Mouse (Mus musculus): ENCODE data around the gene Gm36079. TPM values are rescaled to one million over a fixed set of nuclear protein-coding genes. Genes with fewer than 3 reads are reported as not detected.
"Not testable (repeated sequence)": the region's sequence is repeated elsewhere in the genome, so short reads cannot be mapped to it uniquely, and the experiment has no call there.

Gene Gm36079
- polyA plus RNA-seq, 1 experiment from 2014 or later, result not detected

DNA sequence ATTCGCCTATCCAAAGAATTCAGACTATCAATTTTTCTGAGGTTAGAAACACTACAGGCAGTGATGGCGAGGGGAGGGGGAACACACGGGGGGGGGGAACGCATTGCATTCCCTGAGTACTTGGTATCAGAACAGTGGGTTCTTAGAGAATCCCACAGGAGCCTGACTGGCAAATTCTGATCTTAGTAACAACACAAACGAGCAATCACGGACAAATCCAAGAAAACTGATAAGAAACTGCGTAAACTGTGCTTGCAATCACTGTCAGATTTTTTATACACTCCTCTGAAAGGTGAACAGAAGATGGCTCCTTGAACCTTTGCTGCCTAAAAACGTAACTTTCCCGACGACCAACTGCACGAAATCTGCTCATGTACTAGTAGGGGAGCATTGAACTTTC lies 557 bp upstream of the Gm36079 start:
- not testable (repeated sequence) for H3K27me3 ChIP-seq (replicated peaks; ENCODE audit: control insufficient read depth, insufficient read depth, low read length); H3K4me1 ChIP-seq (replicated peaks; ENCODE audit: control insufficient read depth, insufficient read depth, low read length); H3K9ac ChIP-seq (ENCODE audit: low read depth, low read length); H3K27ac ChIP-seq (ENCODE audit: low read depth, low read length); H3K4me2 ChIP-seq; DNase-seq (ENCODE audit: low spot score); H3K4me3 ChIP-seq (ENCODE audit: low read depth, low read length); H3K36me3 ChIP-seq (ENCODE audit: control insufficient read depth, insufficient read depth, low read length); ATAC-seq (replicated peaks; ENCODE audit: low FRiP score); H3K9me3 ChIP-seq (ENCODE audit: control insufficient read depth, low read length)
- 2% methylated on average over 11 of the region's 11 CpGs for WGBS

DNA sequence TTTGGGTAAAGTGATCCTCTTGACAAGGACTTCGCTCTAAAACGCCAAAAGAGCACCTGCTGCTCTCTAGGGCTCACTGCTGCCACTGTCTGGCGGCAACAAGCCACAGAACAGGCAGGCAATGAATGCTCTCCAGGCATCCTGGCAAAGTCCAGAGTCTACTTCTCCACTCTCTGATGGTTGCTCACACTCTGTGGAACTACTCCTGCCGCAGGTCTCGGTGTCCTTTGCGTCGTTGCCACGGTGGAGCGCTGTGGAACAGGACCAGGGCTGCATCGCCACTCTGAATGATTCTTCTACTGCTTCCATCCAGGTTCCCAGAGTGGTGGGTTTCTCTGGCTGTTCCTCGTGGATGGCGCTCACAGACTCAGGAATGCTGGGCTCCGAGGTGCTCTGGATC lies 438 bp downstream of the Gm36079 start:
- 0 out of 2 replicates have a peak, but pooled peaks have one; percentile 15 for ATAC-seq (replicated peaks; ENCODE audit: low FRiP score)
- not testable (repeated sequence) for H3K4me2 ChIP-seq; H3K27me3 ChIP-seq (replicated peaks; ENCODE audit: control insufficient read depth, insufficient read depth, low read length); H3K9me3 ChIP-seq (ENCODE audit: control insufficient read depth, low read length); H3K9ac ChIP-seq (ENCODE audit: low read depth, low read length); DNase-seq (ENCODE audit: low spot score); H3K4me3 ChIP-seq (ENCODE audit: low read depth, low read length); H3K4me1 ChIP-seq (replicated peaks; ENCODE audit: control insufficient read depth, insufficient read depth, low read length); H3K27ac ChIP-seq (ENCODE audit: low read depth, low read length); H3K36me3 ChIP-seq (ENCODE audit: control insufficient read depth, insufficient read depth, low read length)
- WGBS, result 0% methylated on average over 3 of the region's 13 CpGs

DNA sequence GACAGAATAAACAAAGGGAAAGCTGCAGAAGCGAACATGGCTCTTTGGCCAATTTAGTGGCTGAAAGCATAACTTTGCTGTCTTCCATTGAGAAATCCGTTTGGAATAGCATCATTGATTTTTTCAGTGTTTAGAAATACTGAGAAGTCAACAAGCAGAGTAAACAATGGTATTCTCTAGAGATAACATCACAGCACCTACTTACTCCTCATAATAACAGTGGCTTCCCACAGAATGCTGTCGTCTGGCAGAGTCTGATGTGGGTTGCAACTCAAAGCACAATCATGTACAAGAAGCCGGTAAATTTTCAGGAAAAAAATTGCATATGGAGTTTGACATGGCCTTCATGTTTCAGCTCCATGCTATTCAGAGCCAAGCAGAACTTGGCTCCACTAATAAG lies 1.2 kb downstream of the Gm36079 start:
- H3K27me3 ChIP-seq (replicated peaks; ENCODE audit: control insufficient read depth, insufficient read depth, low read length); H3K9ac ChIP-seq (ENCODE audit: low read depth, low read length); H3K4me1 ChIP-seq (replicated peaks; ENCODE audit: control insufficient read depth, insufficient read depth, low read length); DNase-seq (ENCODE audit: low spot score); ATAC-seq (replicated peaks; ENCODE audit: low FRiP score); H3K4me2 ChIP-seq; H3K36me3 ChIP-seq (ENCODE audit: control insufficient read depth, insufficient read depth, low read length); H3K27ac ChIP-seq (ENCODE audit: low read depth, low read length); H3K4me3 ChIP-seq (ENCODE audit: low read depth, low read length); H3K9me3 ChIP-seq (ENCODE audit: control insufficient read depth, low read length): not testable (repeated sequence)
- WGBS, result 11% methylated on average over 4 of the region's 4 CpGs

DNA sequence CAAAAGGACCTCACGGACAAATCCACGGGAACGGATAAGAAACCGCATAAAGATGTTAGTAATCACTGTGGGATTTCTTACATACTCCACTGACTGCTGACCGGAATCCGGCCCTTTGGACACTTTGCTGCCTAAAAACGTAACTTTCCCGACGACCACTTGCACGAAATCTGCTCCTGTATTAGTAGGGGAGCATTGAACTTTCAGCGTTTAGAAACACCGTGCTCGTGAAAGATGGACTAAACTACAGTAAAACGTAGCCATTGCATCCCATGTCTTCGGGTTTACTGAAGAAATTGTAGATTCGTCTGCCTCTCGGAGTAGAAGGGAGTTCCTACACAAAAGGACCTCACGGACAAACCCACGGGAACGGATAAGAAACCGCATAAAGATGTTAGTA lies 1.8 kb downstream of the Gm36079 start:
- H3K27me3 ChIP-seq (replicated peaks; ENCODE audit: control insufficient read depth, insufficient read depth, low read length); H3K4me3 ChIP-seq (ENCODE audit: low read depth, low read length); DNase-seq (ENCODE audit: low spot score); H3K4me1 ChIP-seq (replicated peaks; ENCODE audit: control insufficient read depth, insufficient read depth, low read length); H3K4me2 ChIP-seq; H3K9ac ChIP-seq (ENCODE audit: low read depth, low read length); H3K36me3 ChIP-seq (ENCODE audit: control insufficient read depth, insufficient read depth, low read length); H3K9me3 ChIP-seq (ENCODE audit: control insufficient read depth, low read length); H3K27ac ChIP-seq (ENCODE audit: low read depth, low read length); ATAC-seq (replicated peaks; ENCODE audit: low FRiP score): not testable (repeated sequence)
- 7% methylated on average over 20 of the region's 21 CpGs for WGBS

DNA sequence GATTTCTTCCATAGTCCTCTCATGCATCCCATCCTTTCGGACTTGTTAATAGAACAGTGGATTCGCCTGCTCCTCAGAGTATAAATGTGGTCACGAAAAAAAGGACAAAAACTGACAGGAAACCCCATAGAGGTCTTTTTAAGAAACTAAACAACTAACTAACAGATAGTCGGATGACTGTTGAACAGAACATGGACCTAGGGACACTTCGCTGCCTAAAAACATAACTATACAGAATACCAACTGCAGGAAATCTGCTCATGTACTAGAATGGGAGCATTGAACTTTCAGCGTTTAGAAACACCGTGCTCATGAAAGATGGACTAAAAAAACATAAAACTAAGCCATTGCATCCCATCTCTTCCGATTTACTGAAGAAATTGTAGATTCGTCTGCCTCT lies 2.2 kb downstream of the Gm36079 start:
- H3K4me2 ChIP-seq; H3K27me3 ChIP-seq (replicated peaks; ENCODE audit: control insufficient read depth, insufficient read depth, low read length); H3K36me3 ChIP-seq (ENCODE audit: control insufficient read depth, insufficient read depth, low read length); H3K9me3 ChIP-seq (ENCODE audit: control insufficient read depth, low read length); H3K4me3 ChIP-seq (ENCODE audit: low read depth, low read length); H3K9ac ChIP-seq (ENCODE audit: low read depth, low read length); DNase-seq (ENCODE audit: low spot score); H3K27ac ChIP-seq (ENCODE audit: low read depth, low read length); ATAC-seq (replicated peaks; ENCODE audit: low FRiP score); H3K4me1 ChIP-seq (replicated peaks; ENCODE audit: control insufficient read depth, insufficient read depth, low read length): not testable (repeated sequence)
- WGBS, result 19% methylated on average over 9 of the region's 9 CpGs

DNA sequence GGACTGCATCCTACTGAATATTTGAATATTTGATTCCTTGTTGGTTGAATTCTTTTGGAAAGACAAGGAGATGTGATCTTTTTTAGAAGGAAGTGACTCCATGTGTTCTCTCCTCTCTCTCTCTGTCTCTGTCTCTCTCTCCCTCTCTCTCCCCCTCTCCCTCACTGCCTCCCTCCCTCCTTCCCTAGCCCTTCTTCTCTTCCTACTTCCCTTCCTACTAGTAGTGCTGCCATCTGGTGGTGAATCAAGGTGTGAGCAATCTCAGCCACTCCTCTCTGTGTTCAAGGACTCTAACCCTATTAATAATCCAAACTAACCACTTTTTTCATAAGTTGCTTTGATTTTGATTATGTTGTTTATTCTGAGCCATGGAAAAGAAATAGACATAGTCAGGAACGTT lies 5.3 kb downstream of the Gm36079 start:
- not testable (repeated sequence) for H3K9me3 ChIP-seq (ENCODE audit: control insufficient read depth, low read length); H3K4me3 ChIP-seq (ENCODE audit: low read depth, low read length); H3K4me1 ChIP-seq (replicated peaks; ENCODE audit: control insufficient read depth, insufficient read depth, low read length); H3K9ac ChIP-seq (ENCODE audit: low read depth, low read length); H3K27ac ChIP-seq (ENCODE audit: low read depth, low read length); H3K36me3 ChIP-seq (ENCODE audit: control insufficient read depth, insufficient read depth, low read length); H3K4me2 ChIP-seq; ATAC-seq (replicated peaks; ENCODE audit: low FRiP score); H3K27me3 ChIP-seq (replicated peaks; ENCODE audit: control insufficient read depth, insufficient read depth, low read length); DNase-seq (ENCODE audit: low spot score)
- WGBS, result no CpG with 5 or more reads among the region's 1 CpGs

DNA sequence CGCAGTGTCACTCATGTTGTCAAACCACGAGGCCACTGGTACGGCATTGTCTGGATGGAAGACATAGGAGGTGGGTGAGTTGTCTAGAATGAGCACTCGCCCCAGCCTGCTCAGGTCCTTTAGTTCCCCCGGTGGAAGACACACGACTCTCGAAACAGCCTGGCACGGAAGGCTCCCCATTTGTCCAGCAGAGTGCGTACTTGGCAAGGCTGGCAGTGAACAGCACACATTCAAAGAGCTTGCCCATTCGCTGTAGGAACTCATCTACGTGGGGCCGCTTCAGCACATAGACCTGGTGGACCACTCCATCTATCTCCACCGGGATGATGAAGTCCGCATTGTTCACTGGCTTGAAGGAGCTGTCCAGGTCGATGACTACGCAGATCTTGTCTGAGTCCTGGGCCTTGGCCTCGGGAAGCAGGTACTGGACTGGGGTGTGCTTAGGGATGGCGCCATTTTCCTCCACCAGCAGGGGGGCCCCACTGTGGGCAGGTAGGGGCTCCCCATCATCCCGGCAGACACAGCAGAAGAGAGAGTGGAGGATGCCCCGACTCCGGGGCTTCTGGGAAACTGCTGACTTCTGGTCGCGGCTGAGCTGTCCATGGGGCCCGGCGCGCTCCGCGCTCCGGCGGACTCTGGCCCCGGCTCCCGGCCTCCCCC lies 11.3 kb downstream of the Gm36079 start:
- H3K4me3 ChIP-seq (ENCODE audit: low read depth, low read length); H3K4me2 ChIP-seq; H3K4me1 ChIP-seq (replicated peaks; ENCODE audit: control insufficient read depth, insufficient read depth, low read length); H3K9ac ChIP-seq (ENCODE audit: low read depth, low read length); H3K36me3 ChIP-seq (ENCODE audit: control insufficient read depth, insufficient read depth, low read length); H3K27ac ChIP-seq (ENCODE audit: low read depth, low read length); H3K9me3 ChIP-seq (ENCODE audit: control insufficient read depth, low read length); H3K27me3 ChIP-seq (replicated peaks; ENCODE audit: control insufficient read depth, insufficient read depth, low read length); DNase-seq (ENCODE audit: low spot score): not testable (repeated sequence)
- 3% methylated on average over 6 of the region's 32 CpGs for WGBS
- 0 out of 2 replicates have a peak, but pooled peaks have one; percentile 41 for ATAC-seq (replicated peaks; ENCODE audit: low FRiP score)

DNA sequence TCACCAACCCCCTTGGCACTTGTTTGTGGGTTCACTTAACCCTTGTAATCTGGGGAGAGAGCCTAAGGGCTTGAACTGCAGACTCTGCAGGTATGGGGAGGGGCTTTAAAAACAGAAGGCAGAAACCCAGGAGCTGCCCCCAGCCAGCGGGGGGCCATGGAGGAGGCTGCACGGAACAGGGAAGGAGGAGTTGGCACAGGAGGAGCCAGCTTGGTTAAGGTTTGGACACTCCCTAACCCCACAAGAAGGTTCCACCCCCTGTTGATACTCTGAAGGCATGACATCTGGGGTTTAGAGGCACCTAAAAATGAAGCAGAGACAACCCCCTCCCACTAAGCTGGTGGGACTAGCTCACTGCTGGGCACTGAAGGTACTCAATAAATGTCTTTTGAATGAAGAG lies 12.8 kb downstream of the Gm36079 start:
- WGBS, result no CpG with 5 or more reads among the region's 2 CpGs

DNA sequence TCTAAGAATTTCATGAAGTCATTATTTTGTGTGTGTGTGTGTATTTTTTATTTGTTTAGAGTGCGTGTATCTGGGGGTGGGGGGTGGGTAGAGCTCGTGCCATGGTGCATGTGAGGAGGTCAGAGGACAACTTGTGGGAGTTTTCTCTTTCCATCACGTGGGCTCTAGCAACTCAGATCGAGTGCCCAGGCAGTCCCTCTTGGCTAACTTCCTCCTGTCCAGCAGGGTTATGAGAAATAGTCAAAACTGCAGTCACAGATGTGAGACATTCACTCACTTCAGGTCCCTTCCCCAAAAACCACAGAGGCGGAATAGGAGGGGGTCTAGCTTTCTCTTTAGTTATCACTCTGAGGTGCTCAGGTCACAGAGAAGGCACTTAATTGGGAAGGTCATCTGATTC lies 13.3 kb downstream of the Gm36079 start:
- not testable (repeated sequence) for H3K27ac ChIP-seq (ENCODE audit: low read depth, low read length); H3K4me2 ChIP-seq; ATAC-seq (replicated peaks; ENCODE audit: low FRiP score); H3K9ac ChIP-seq (ENCODE audit: low read depth, low read length); H3K36me3 ChIP-seq (ENCODE audit: control insufficient read depth, insufficient read depth, low read length); DNase-seq (ENCODE audit: low spot score); H3K4me3 ChIP-seq (ENCODE audit: low read depth, low read length); H3K27me3 ChIP-seq (replicated peaks; ENCODE audit: control insufficient read depth, insufficient read depth, low read length); H3K4me1 ChIP-seq (replicated peaks; ENCODE audit: control insufficient read depth, insufficient read depth, low read length); H3K9me3 ChIP-seq (ENCODE audit: control insufficient read depth, low read length)
- WGBS, result no CpG with 5 or more reads among the region's 5 CpGs

More for the DNA sequence above, 12.8 kb downstream of the Gm36079 start:
- H3K27ac ChIP-seq (ENCODE audit: low read depth, low read length); H3K4me3 ChIP-seq (ENCODE audit: low read depth, low read length); H3K9me3 ChIP-seq (ENCODE audit: control insufficient read depth, low read length); DNase-seq (ENCODE audit: low spot score); H3K4me1 ChIP-seq (replicated peaks; ENCODE audit: control insufficient read depth, insufficient read depth, low read length); ATAC-seq (replicated peaks; ENCODE audit: low FRiP score); H3K27me3 ChIP-seq (replicated peaks; ENCODE audit: control insufficient read depth, insufficient read depth, low read length); H3K4me2 ChIP-seq; H3K9ac ChIP-seq (ENCODE audit: low read depth, low read length); H3K36me3 ChIP-seq (ENCODE audit: control insufficient read depth, insufficient read depth, low read length): not testable (repeated sequence)
